Mouse (Mus musculus): ENCODE data around the gene Tirap.
"Not testable (repeated sequence)": the region's sequence is repeated elsewhere in the genome, so short reads cannot be mapped to it uniquely, and the experiment has no call there.

Gene Tirap

DNA sequence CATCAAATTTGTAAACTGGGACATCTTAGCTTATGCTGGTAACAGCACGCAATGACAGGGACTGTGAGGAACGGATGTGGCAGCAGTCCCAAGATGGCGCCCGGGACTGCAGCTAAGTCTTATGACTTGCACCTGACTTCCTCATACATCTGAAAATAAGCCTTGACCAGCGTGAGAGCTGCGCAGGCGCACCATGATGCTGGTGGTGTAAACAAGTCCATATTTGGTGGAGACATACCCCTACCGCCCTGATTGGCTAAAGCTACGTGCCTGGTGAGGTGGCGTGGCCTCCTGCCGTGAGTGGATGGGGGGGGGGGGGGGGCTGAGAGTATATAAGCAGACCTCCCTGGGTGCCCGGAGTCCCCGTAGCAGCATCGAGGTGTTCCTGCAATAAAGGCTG is 52.8 kb downstream of the Tirap start:
- not testable (repeated sequence) for DNase-seq (ENCODE audit: low spot score)

DNA sequence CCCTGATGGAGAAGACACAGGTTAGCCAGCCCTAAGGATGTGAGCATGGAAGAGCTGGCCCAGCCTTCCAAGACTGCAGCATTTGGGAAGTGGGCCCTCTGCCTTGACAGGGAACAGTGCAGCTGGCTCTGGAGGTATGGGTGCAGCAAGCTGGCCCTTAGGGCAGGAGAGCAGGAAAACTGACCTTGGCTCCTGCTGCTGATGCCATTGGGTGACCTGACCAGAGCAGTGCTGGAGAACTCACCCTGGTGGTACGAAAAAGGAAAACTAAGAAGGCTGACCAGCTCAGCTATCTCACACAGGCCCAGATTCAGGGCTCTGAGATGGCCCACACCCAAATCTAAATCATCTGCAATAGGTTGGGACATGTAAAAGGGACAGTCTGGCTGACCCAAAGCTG is 54.3 kb downstream of the Tirap start:
- DNase-seq (ENCODE audit: low spot score) = no peak

DNA sequence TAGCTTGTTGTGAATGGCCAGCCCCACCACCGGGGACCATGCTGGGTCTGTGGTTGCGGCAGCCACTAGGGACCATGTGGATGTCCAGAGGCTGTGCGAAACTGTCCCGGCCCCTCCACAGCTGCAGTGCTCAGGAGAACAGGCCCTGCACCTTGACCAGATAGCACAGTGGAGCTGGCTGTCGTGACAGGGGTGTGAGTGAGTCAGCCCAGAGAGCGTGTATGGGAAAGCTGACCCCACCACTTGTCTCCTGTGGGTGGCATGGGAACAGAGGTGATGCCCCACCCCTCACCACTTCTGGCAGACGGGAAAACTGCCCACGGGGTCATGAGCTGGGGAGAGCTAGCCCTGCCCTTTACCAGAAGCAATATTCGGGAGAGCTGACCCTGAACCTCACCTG is 55.0 kb downstream of the Tirap start:
- no peak for DNase-seq (ENCODE audit: low spot score)

DNA sequence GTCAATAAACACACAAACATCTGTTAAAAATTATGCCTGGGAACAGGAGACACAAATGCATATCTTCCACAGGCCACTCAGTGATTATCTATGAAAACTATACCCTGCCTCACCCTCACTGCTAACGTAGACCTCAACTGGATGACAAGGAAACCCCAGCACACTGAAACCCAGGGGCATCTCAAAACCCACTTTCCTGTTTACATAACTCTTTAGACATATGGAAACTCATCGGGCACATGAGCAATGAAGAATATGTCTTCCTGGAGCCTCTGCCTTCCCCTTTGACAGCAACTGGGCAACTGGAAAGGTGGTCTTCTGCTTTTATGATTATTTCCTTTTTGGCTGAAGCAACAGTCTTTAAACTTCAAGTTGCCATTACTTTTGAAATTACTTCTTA is 57.9 kb downstream of the Tirap start:
- DNase-seq (ENCODE audit: low spot score) = no peak

DNA sequence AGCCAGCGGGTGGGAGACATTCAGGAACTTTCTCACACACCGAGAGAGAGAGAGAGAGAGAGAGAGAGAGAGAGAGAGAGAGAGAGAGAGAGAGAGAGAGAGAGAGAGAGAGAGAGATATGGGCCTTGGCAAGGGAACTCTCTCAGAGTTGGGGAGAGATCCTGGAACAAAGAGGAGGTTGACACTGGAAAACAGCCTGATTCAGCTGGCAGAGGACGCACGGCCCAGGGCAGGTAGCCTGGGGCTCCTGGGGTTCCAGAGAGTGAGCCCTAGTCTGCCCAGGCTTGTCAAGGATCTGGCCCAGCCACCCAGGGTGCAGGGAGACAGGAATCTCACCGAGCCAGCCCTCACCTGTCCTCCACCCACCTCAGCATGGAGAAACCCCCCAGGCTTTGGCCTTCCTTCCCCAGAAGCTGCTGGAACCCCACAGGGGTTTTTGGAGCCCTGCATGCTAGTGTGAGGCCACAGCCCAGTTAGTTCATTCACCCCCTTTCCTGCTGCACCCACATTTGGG is 60.8 kb downstream of the Tirap start:
- no peak for DNase-seq (ENCODE audit: low spot score)

DNA sequence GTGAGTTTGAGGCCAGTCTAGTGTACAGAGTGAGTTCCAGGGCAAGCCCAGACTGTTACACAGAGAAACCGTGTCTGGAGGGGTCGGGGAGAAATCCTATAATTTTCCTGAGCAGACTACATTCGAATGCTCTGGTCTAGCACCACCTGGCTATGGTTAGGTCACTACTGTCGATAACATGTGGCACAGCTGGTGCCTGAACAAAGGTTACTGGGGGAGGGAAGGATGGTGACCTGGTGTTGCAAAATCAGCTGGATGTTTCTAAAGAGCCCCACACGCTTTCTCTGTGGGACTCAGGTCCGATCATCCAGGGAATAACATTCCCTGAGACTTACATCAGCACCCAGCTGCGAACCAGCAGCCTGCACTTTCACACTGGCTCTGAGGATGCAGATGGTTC is 62.1 kb downstream of the Tirap start:
- no peak for DNase-seq (ENCODE audit: low spot score)

DNA sequence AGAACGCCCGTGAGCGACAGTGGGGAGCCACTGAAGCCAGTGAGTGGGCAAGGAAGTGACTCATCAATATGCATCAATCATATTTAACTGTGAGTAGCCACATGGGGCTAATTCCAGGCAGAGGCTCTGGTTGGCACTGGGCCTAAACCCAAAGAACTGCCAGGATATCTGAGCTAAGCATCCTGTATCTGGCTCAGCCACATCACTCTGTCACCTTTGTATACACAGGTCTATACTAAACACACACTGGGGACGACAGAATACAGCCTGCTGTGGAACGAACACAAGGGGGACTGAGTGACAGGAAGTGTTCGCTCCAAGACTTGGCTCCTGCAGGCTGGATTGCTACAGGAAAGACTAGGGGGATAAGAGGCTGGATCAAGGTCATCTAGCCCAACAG is 64.5 kb downstream of the Tirap start:
- no peak for DNase-seq (ENCODE audit: low spot score)
